Mouse (Mus musculus) spleen, adult 2 months (tissue): ENCODE data around the gene Hhatl. TPM values are rescaled to one million over a fixed set of nuclear protein-coding genes. Genes with fewer than 3 reads are reported as not detected.

ENCODE experiments used
- DNase-seq, 2 experiments: peaks; one replicate each; pipeline versions ENCODE4 v3.0.0 to v3.0.0-alpha.2; 2012 to 2021; ENCODE audit warnings: low spot score in 2 of 2, low read depth in 1 of 2
- H3K27ac ChIP-seq: fragments of 200-500 bp; 2 replicates; pipeline ENCODE4 v1.5.1; 2012; ENCODE audit warnings: low read length, inconsistent platforms; ENCODE audit not compliant: insufficient read depth
- H3K27me3 ChIP-seq: fragments of 200-500 bp; 2 replicates; pipeline ENCODE4 v1.6.1; 2012; ENCODE audit warnings: mild to moderate bottlenecking, moderate library complexity, low read length, inconsistent platforms; ENCODE audit not compliant: control insufficient read depth, insufficient read depth
- H3K36me3 ChIP-seq: fragments of 200-500 bp; 2 replicates; pipeline ENCODE4 v1.6.1; 2012; ENCODE audit warnings: mild to moderate bottlenecking, low read length, inconsistent platforms; ENCODE audit not compliant: control insufficient read depth, insufficient read depth
- H3K4me1 ChIP-seq: fragments of 200-500 bp; 2 replicates; pipeline ENCODE4 v1.6.1; 2011; ENCODE audit warnings: inconsistent platforms; ENCODE audit not compliant: control insufficient read depth, insufficient read depth, insufficient read length
- H3K4me3 ChIP-seq: fragments of 200-500 bp; 2 replicates; pipeline ENCODE4 v1.5.1; 2011; ENCODE audit warnings: mild to moderate bottlenecking, inconsistent platforms; ENCODE audit not compliant: insufficient read depth, insufficient read length; ENCODE audit errors: extremely low read depth
- CTCF ChIP-seq: fragments of 200-500 bp; IDR thresholded peaks from 2 replicates; pipeline ENCODE4 v1.5.1; 2011; ENCODE audit warnings: mild to moderate bottlenecking, inconsistent platforms; ENCODE audit not compliant: insufficient read depth, insufficient read length, insufficient replicate concordance; ENCODE audit errors: extremely low read depth
- POLR2A ChIP-seq: fragments of 200-500 bp; IDR thresholded peaks from 2 replicates; pipeline ENCODE4 v1.6.1; 2011; ENCODE audit warnings: low read depth, low read length, inconsistent platforms
- WGBS: fragments of 180-500 bp; shearing (Covaris S2); methylation state at CpG from one replicate; pipeline ENCODE4 v1.1.7; 2018; 5-methylcytosine and 5-hydroxymethylcytosine counted together
- polyA plus RNA-seq: library from polyadenylated mRNA; depleted of rRNA; stranded (reverse); fragments of >200 nt; gene quantifications from 2 replicates; pipeline ENCODE4 v1.2.3, GENCODE M21; 2012

Gene Hhatl
- polyA plus RNA-seq, 1 experiment: 0.19 TPM

DNA sequence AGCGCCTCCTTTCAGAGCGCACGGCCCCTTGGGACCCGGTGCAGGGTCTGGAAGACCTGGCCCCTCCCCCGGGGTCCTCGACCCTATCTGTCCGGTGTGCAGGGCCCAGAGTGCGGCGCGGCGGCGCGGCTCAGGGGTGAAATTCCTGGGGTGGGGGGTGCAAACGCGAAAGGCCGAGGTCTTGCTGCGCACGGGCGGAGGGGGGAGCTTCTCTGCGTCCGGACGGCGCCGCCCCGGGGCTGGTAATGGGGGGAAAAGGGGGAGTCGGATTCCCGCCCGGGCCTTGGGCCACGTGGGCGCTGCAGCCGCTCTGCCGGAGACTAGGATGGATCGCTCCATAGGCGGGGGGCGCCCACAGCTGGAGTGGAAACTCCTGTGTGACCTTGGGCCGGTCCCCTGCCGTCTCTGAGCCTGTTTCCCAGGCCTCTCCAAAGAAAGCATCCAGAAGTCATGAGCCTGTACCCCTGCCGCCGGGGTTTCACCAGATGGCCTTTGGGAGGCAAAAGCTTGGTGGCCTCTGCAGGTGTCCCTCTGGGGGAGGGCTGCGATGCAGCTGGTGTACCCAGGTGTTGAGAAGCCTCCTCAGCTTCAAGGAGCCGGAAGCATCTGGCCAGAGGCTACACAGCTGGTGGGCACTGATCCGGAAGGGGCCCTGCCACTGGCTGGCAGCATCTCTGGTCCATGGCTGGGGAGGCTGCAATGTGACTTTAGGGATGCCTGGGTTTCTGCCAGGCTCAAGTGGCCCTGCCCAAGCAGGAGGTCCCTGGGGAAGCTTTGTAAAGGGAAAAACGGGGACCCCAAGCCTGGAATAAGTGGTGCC lies 31.8 kb downstream of the Hhatl start:
- no peak for DNase-seq
- Histone ChIP-seq H3K27ac (no peak overlapping the region), H3K36me3 (peaks cover 7% of the 10 kb centered on the region), H3K4me3 (peak overlapping the region; percentile 42; the same call in 1 of the 2 replicates), H3K27me3 (peaks cover 19% of the 10 kb centered on the region), H3K4me1 (peaks cover 12% of the 10 kb centered on the region)
- 3% methylated on average over 43 of the region's 43 CpGs for WGBS
- TF ChIP-seq CTCF (no peak), POLR2A (no peak)

DNA sequence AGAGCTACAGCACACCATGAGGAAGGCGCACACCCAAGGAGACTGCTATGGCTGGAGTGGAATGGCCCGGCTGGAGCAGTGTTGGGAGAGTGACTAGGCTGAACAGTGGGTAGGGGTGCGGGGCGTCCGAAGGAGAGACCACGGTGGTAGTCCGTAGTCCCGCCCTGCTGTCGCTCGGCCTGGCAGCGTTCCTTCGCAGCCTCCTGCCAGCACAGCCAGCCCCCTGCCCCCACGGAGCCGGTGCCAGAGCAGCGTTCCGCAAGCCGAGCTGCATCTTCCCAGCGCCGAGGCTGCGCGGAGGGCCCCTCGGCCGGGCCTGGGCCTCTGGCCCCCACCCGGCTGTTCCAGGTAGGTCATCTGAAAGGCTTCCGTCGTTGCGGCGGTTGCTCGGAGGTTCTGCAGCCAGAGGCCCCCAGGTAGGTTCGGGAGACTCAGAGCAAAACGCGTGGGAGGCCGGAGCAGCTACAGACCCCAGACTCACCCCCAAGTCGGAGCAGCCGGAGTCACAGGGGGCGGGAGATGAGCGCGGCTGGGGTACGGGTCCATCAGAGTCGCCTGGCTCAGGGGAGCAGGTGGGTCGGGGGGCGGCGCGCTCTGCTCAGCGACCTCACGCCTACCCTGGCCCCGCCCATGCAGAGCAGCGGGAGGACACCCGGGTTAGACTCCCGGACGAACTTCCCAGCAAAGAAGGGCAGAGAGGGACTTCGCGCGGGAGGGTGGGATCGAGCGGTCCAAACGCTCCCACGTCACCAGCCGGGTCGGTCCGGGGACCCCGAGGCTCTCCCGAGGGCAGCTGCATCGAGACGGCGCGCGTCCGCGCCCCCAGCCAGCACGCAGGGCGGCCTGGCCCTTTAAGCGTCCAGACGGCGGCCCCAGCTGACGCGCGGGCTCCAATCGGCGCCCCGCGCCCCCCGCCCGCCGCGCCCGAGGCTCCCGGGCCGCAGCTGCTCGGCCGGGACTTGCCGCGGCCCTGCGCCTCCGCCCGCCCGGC lies 32.9 kb downstream of the Hhatl start, which contains the start of gene Zfp651:
TSS of gene Zfp651 (plus strand) at position 240 of the 991 bp plus-strand sequence.
- no peak for DNase-seq
- peak within 1 kb of the TSS; percentile 50; the same call in 1 of the 2 replicates for H3K4me3 ChIP-seq
- no peak within 1 kb of the TSS for H3K27ac ChIP-seq
- peaks cover 12% of the 10 kb centered on the region for H3K4me1 ChIP-seq
- H3K36me3 ChIP-seq: peaks cover 16% of the 10 kb centered on the region
- 2% methylated on average over 92 of the region's 97 CpGs for WGBS
- TF ChIP-seq CTCF: no peak
- no peak for TF ChIP-seq POLR2A
- peaks cover 19% of the 10 kb centered on the region for H3K27me3 ChIP-seq

DNA sequence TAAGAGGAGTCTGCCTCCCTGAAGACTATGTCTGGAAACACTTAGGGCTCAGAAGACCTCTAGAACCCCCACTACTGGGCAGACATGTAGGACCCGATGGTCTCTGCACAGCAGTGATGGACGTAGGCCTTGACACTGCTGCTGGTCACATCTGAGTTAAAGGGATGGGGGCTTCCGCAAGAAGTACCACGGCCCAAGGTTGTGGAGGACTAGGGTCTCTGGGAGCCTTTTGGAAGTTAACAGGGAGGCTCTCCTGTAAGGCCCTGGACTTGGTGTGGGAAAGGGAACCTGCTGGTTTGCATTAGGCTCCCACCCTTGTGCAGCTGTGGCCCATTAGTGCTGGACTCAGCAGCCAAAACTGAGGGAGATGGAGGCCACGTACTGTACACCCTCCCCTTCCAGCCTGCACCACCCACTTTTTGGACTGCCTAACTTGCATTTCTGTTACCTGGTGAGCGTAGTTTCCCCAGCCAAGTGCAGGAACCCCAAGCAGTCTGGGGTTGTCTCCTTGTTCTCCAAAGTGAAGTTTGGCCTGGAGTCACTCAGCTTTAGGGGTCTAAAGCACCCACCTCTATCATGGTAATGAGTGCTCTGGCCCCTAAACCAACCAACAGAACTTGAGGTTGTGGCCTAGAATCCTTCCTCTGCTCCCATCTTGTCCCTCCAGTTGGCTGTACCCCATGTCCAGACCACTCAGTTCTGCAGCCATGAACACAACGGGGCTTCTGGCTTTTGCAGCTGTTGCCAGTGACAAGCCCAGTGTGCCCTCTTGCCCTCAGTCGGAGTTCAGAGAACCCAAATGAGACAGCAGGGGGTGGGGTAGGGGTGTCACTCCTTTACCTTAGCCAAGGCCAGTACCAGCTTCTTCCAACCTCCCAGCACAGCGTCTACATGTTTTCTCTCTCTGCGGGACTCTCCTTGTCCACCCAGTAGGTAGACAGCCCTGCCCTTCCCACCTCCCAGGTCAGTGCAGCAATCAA lies 34.2 kb downstream of the Hhatl start:
- H3K27me3 ChIP-seq: peaks cover 19% of the 10 kb centered on the region
- peaks cover 18% of the 10 kb centered on the region for H3K36me3 ChIP-seq
- 65% methylated on average over 10 of the region's 10 CpGs for WGBS
- TF ChIP-seq POLR2A (no peak), CTCF (no peak)
- H3K4me1 ChIP-seq: peaks cover 12% of the 10 kb centered on the region
- no peak for DNase-seq
- H3K4me3 ChIP-seq: no peak overlapping the region
- H3K27ac ChIP-seq: no peak overlapping the region

DNA sequence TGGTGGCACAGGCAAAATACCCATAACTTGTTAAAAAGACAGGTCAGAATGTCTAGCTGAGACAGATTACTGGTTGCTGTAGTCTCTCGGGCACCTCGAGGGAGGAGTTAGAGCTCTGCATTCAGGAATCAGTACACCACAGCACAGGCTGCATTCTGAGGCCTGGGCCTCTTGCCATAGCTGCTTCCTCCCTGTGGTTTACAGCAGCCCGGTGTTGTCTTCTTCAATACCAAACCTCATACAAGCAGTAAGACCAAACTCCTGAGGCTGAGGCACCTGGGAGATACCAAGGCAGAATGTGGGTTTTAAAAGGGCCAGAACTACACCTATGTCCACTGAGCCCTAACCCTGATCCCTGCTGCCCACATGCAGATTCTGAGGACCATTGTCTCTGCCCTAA lies 34.9 kb downstream of the Hhatl start:
- TF ChIP-seq POLR2A: no peak
- TF ChIP-seq CTCF: no peak
- Histone ChIP-seq H3K4me1 (peaks cover 12% of the 10 kb centered on the region), H3K27ac (no peak overlapping the region), H3K36me3 (peaks cover 22% of the 10 kb centered on the region), H3K27me3 (peaks cover 19% of the 10 kb centered on the region), H3K4me3 (no peak overlapping the region)
- DNase-seq: no peak
- 14% methylated on average over 3 of the region's 3 CpGs for WGBS

DNA sequence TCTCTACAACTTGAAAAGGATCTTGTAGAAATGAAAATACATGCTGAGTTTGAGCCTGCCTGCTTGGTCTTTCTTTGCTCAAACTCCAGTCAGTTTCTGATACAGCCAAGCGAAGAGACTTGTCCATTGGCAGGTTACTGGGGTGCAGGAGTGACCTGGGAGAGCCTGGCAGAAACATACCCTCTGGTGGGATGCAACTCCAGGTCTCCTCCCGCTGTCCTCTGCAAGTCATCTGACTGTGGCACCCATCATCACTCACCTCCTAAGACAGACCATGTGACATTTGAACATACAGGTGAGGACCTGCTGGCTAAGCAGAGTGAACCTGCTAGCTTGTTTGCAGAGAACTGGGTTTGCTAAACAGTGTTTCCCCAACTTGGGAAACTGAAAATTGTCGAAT lies 35.5 kb downstream of the Hhatl start:
- no peak overlapping the region for H3K4me3 ChIP-seq
- peaks cover 12% of the 10 kb centered on the region for H3K4me1 ChIP-seq
- no peak for DNase-seq
- peaks cover 19% of the 10 kb centered on the region for H3K27me3 ChIP-seq
- TF ChIP-seq CTCF (no peak), POLR2A (no peak)
- WGBS: 78% methylated on average over 3 of the region's 3 CpGs
- H3K27ac ChIP-seq: no peak overlapping the region
- H3K36me3 ChIP-seq: peaks cover 26% of the 10 kb centered on the region

DNA sequence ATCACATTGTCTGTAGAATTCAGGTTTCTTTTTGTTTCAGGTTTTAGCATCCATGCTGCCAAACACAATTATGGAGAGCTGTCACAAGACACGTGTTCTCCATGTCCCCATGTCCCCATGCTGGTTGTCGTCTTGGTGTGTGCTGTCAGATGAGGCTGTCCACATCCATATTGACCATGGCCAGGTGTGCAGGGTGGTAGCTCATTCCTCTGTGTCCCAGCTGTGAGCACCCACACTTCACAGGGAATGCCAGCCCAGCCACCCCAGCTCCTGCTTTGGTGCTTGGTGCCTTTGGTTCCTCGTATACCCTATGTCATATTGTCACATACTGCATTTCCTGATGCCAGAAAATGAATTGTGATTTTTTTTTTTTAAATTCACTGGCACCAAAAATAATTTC lies 37.7 kb downstream of the Hhatl start:
- H3K4me3 ChIP-seq: no peak overlapping the region
- no peak overlapping the region for H3K27ac ChIP-seq
- H3K36me3 ChIP-seq: peaks cover 44% of the 10 kb centered on the region
- H3K27me3 ChIP-seq: peaks cover 8% of the 10 kb centered on the region
- DNase-seq: no peak
- WGBS: 95% methylated on average over 3 of the region's 3 CpGs
- no peak for TF ChIP-seq CTCF
- no peak for TF ChIP-seq POLR2A
- peaks cover 8% of the 10 kb centered on the region for H3K4me1 ChIP-seq
